Mouse (Mus musculus): ENCODE measurements at regions not wholly inside any gene's neighbourhood (a gene's known extent, or its start where the extent isn't known, plus 50 kb on each side); places are given as distances from the start of the nearest gene placed in this dataset.

- Histone ChIP-seq H3K4me3 (ENCODE audit: control insufficient read depth in 1 of 2, insufficient read depth in 1 of 2, low read depth in 2 of 2, low read length in 2 of 2) (no peak overlapping the region), H3K27ac (ENCODE audit: control insufficient read depth, low read depth, low read length) (no peak overlapping the region), H3K9me3 (replicated peaks; ENCODE audit: insufficient read depth, low read length) (no peaks in the 10 kb centered on the region; the same call in 1 of the 2 replicates), H3K4me1 (ENCODE audit: control insufficient read depth in 1 of 2, insufficient read depth in 2 of 2, low read length in 2 of 2) (no peaks in the 10 kb centered on the region), H3K36me3 (ENCODE audit: control insufficient read depth in 1 of 2, insufficient read depth in 2 of 2, low read length in 2 of 2) (no peaks in the 10 kb centered on the region), H3K79me2 (ENCODE audit: control insufficient read depth, insufficient read depth, low read length, poor library complexity) (no peaks in the 10 kb centered on the region), H3K9ac (ENCODE audit: control insufficient read depth, low read depth, low read length, poor library complexity, severe bottlenecking) (no peak overlapping the region), H3K27me3 (ENCODE audit: control insufficient read depth in 1 of 2, insufficient read depth in 2 of 2, low read length in 2 of 2) (no peaks in the 10 kb centered on the region; a peak in 1 of 4 replicates)
- DNase-seq (ENCODE audit: low read depth, low spot score): no peak
- TF ChIP-seq RAD21 (IDR thresholded peaks at IDR 0.05; ENCODE audit: low read depth, low read length) (no peak), KAT2A (conservative IDR thresholded peaks at IDR 0.05; ENCODE audit: low read depth, low read length) (no peak)
Measured at GRCm38 (mm10) chr9:9582301-9583010, 343.6 kb upstream of the Arhgap42 start.

DNA sequence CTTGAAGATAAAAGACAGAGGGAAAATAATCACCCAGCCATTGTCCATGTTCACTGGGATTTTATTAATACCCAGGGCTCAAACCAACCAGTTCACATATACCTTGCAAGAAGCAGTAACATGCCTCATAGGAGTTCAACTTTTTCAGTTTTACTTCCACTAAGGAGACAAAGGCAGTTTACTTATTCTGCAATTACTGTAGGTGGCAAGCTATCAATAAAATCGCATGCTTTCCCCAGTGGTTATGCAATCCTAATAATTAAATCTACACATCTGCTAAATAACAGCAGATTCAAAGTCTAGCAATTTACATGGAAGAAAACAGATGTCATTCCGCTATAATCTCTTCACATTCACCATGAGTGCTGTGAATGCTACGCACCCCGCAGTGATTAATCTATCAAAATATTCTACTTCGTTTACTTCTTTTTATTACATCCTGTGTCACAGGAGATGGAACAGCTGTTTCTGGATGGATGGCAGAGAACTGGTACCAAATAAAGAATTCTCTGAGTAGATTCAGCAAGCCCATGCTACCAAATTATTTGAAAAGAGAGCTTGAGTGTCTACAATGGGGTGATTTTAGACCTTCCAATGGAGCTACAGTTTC lies 329.2 kb upstream of the Arhgap42 start:
- TF ChIP-seq KAT2A (conservative IDR thresholded peaks at IDR 0.05; ENCODE audit: low read depth, low read length) (no peak), SIN3A (IDR thresholded peaks at IDR 0.05; ENCODE audit: low read length) (no peak), NELFE (IDR thresholded peaks at IDR 0.05; ENCODE audit: low read depth, low read length) (no peak), E2F4 (IDR thresholded peaks at IDR 0.05; ENCODE audit: borderline replicate concordance, low read depth, low read length) (no peak), ETS1 (IDR thresholded peaks at IDR 0.05; ENCODE audit: low read depth, low read length) (no peak), JUND (IDR thresholded peaks at IDR 0.05; ENCODE audit: low read depth, low read length) (no peak)
- Histone ChIP-seq H3K4me3 (ENCODE audit: control insufficient read depth in 1 of 2, insufficient read depth in 1 of 2, low read depth in 2 of 2, low read length in 2 of 2) (no peak overlapping the region), H3K27me3 (ENCODE audit: control insufficient read depth in 1 of 2, insufficient read depth in 2 of 2, low read length in 2 of 2) (no peaks in the 10 kb centered on the region), H3K79me2 (ENCODE audit: control insufficient read depth, insufficient read depth, low read length, poor library complexity) (no peaks in the 10 kb centered on the region), H3K36me3 (ENCODE audit: control insufficient read depth in 1 of 2, insufficient read depth in 2 of 2, low read length in 2 of 2) (no peaks in the 10 kb centered on the region), H3K4me1 (ENCODE audit: control insufficient read depth in 1 of 2, insufficient read depth in 2 of 2, low read length in 2 of 2) (no peaks in the 10 kb centered on the region), H3K27ac (ENCODE audit: control insufficient read depth, low read depth, low read length) (no peak overlapping the region), H3K9me3 (replicated peaks; ENCODE audit: insufficient read depth, low read length) (no peaks in the 10 kb centered on the region), H3K9ac (ENCODE audit: control insufficient read depth, low read depth, low read length, poor library complexity, severe bottlenecking) (no peak overlapping the region)
- no peak for DNase-seq (ENCODE audit: low read depth, low spot score)

GRCm38 (mm10) chr9:9564551-9564950 lies 325.6 kb upstream of the Arhgap42 start:
- DNase-seq (ENCODE audit: low read depth, low spot score): no peak
- H3K36me3 ChIP-seq (ENCODE audit: control insufficient read depth in 1 of 2, insufficient read depth in 2 of 2, low read length in 2 of 2): no peaks in the 10 kb centered on the region
- no peak overlapping the region for H3K27ac ChIP-seq (ENCODE audit: control insufficient read depth, low read depth, low read length)
- H3K9me3 ChIP-seq (replicated peaks; ENCODE audit: insufficient read depth, low read length): no peaks in the 10 kb centered on the region
- H3K4me1 ChIP-seq (ENCODE audit: control insufficient read depth in 1 of 2, insufficient read depth in 2 of 2, low read length in 2 of 2): no peaks in the 10 kb centered on the region
- no peak overlapping the region for H3K4me3 ChIP-seq (ENCODE audit: control insufficient read depth in 1 of 2, insufficient read depth in 1 of 2, low read depth in 2 of 2, low read length in 2 of 2)
- no peaks in the 10 kb centered on the region for H3K27me3 ChIP-seq (ENCODE audit: control insufficient read depth in 1 of 2, insufficient read depth in 2 of 2, low read length in 2 of 2)
- no peak for TF ChIP-seq MAZ (IDR thresholded peaks at IDR 0.05; ENCODE audit: low read depth, low read length)
- TF ChIP-seq ZKSCAN1 (IDR thresholded peaks at IDR 0.05; ENCODE audit: low read depth, low read length): no peak
- TF ChIP-seq E2F4 (IDR thresholded peaks at IDR 0.05; ENCODE audit: borderline replicate concordance, low read depth, low read length): no peak
- TF ChIP-seq POLR2AphosphoS2 (IDR thresholded peaks at IDR 0.05; ENCODE audit: low read length): no peak
- TF ChIP-seq TBP (IDR thresholded peaks at IDR 0.05; ENCODE audit: low read depth, low read length): no peak
- no peak for TF ChIP-seq RAD21 (IDR thresholded peaks at IDR 0.05; ENCODE audit: low read depth, low read length)
- no peak for TF ChIP-seq HCFC1 (IDR thresholded peaks at IDR 0.05; ENCODE audit: low read depth, low read length)
- no peak for TF ChIP-seq GATA1 (IDR thresholded peaks at IDR 0.05; ENCODE audit: low read depth, low read length)
- TF ChIP-seq MXI1 (IDR thresholded peaks at IDR 0.05; ENCODE audit: low read depth, low read length): no peak
- no peak for TF ChIP-seq GABPA (IDR thresholded peaks at IDR 0.05; ENCODE audit: low read depth, low read length)
- TF ChIP-seq KAT2A (conservative IDR thresholded peaks at IDR 0.05; ENCODE audit: low read depth, low read length): no peak
- no peak for TF ChIP-seq USF1 (IDR thresholded peaks at IDR 0.05; ENCODE audit: low read depth, low read length)
- no peak for TF ChIP-seq CHD1 (IDR thresholded peaks at IDR 0.05; ENCODE audit: low read depth, low read length)
- no peak overlapping the region for H3K9ac ChIP-seq (ENCODE audit: control insufficient read depth, low read depth, low read length, poor library complexity, severe bottlenecking)
- no peaks in the 10 kb centered on the region for H3K79me2 ChIP-seq (ENCODE audit: control insufficient read depth, insufficient read depth, low read length, poor library complexity)
